Mouse (Mus musculus) liver, postnatal 0 days (tissue): ENCODE measurements around the gene Asz1.

Experiments
- CTCF ChIP-seq: sonication (generic); IDR thresholded peaks from 2 replicates; pipeline ENCODE4 v1.5.1; 2016; ENCODE audit warnings: antibody characterized with exemption, low read depth
- EP300 ChIP-seq: IDR thresholded peaks from 2 replicates; pipeline ENCODE4 v1.6.1; 2016; ENCODE audit warnings: antibody characterized with exemption, low read depth, mild to moderate bottlenecking

- TF ChIP-seq CTCF (no peak), EP300 (no peak)
These were observed 95.5 kb downstream of the Asz1 start for GRCm38 (mm10) chr6:18013346-18013745.
